Mouse (Mus musculus) stomach, postnatal 0 days (tissue): Measurements from ENCODE around the gene Gga3. TPM values are rescaled to one million over a fixed set of nuclear protein-coding genes. Genes with fewer than 3 reads are reported as not detected.
A peak's percentile ranks its signal among the peaks of the same experiment; 100 is the strongest.

ENCODE experiments used
- ATAC-seq: fragments of 200-750 bp; cut with Nextera tagmentation; 2 replicates; pipeline ENCODE4 v1.8.0; 2017; ENCODE audit not compliant: low FRiP score, low TSS enrichment
- DNase-seq: peaks from one replicate; pipeline ENCODE4 v3.0.0-alpha.2; 2016; ENCODE audit warnings: low spot score
- H3K27ac ChIP-seq: fragments of 300-500 bp; sonication (generic); replicated peaks from 2 replicates; pipeline ENCODE4 v1.5.1; 2014; ENCODE audit warnings: mild to moderate bottlenecking, control low read depth
- H3K27me3 ChIP-seq: fragments of 300-500 bp; sonication (generic); 2 replicates; pipeline ENCODE4 v1.6.1; 2014; ENCODE audit warnings: low read length; ENCODE audit not compliant: control insufficient read depth, insufficient read depth
- H3K36me3 ChIP-seq: fragments of 300-500 bp; sonication (generic); 2 replicates; pipeline ENCODE4 v1.6.1; 2014; ENCODE audit warnings: low read length, mixed read lengths; ENCODE audit not compliant: control insufficient read depth, insufficient read depth
- H3K4me1 ChIP-seq: fragments of 300-500 bp; sonication (generic); replicated peaks from 2 replicates; pipeline ENCODE4 v1.6.1; 2014; ENCODE audit warnings: antibody characterized with exemption; ENCODE audit not compliant: control insufficient read depth, insufficient read depth
- H3K4me2 ChIP-seq: fragments of 300-500 bp; sonication (generic); replicated peaks from 2 replicates; pipeline ENCODE4 v1.6.1; 2014; ENCODE audit warnings: low read depth, mild to moderate bottlenecking, control low read depth, moderate library complexity
- H3K4me3 ChIP-seq: fragments of 300-500 bp; sonication (generic); 2 replicates; pipeline ENCODE4 v1.5.1; 2014; ENCODE audit warnings: low read depth, low read length, control low read depth
- H3K9ac ChIP-seq: fragments of 300-500 bp; sonication (generic); 2 replicates; pipeline ENCODE4 v1.6.1; 2014; ENCODE audit warnings: mild to moderate bottlenecking, low read length, control low read depth, mixed read lengths
- H3K9me3 ChIP-seq: fragments of 300-500 bp; sonication (generic); 2 replicates; pipeline ENCODE4 v1.6.1; 2016; ENCODE audit warnings: low read length; ENCODE audit not compliant: control insufficient read depth
- CTCF ChIP-seq: IDR thresholded peaks from 2 replicates; pipeline ENCODE4 v1.5.1; 2016; ENCODE audit warnings: antibody characterized with exemption, low read depth, mild to moderate bottlenecking, moderate library complexity
- EP300 ChIP-seq: optimal IDR thresholded peaks from 2 replicates; pipeline ENCODE3; 2016; ENCODE audit warnings: antibody characterized with exemption
- WGBS: fragments of 180-500 bp; shearing (Covaris S2); extraction: QIAGEN DNeasy Blood & Tissue Kit; methylation state at CpG from one replicate; pipeline ENCODE4 v1.1.7; 2014; 5-methylcytosine and 5-hydroxymethylcytosine counted together
- polyA plus RNA-seq: library from polyadenylated mRNA; unstranded; fragments of >200 nt; fragmentation: Nextera tagmentation; extraction: Ambion mirVana; gene quantifications from 2 replicates; pipeline ENCODE4 v1.2.1, GENCODE M21; 2015

The Gga3 gene
- polyA plus RNA-seq, 1 experiment from 2014 or later = 5.2 TPM

- WGBS = 49% methylated on average over 13 of the region's 13 CpGs
- Histone ChIP-seq H3K4me3 (peak overlapping the region; percentile 61), H3K9me3 (no peaks in the 10 kb centered on the region), H3K4me2 (peak overlapping the region; percentile 46), H3K9ac (no peak overlapping the region; the same call in 1 of the 2 replicates), H3K27me3 (no peaks in the 10 kb centered on the region), H3K36me3 (no peaks in the 10 kb centered on the region), H3K27ac (no peak overlapping the region), H3K4me1 (no peaks in the 10 kb centered on the region)
- no peak for DNase-seq
- peak; percentile 4; the same call in 1 of the 2 replicates for ATAC-seq
- TF ChIP-seq EP300 (no peak), CTCF (no peak)
Observed at GRCm38 (mm10) chr11:115628465-115629101, 24.7 kb upstream of the Gga3 start.

DNA sequence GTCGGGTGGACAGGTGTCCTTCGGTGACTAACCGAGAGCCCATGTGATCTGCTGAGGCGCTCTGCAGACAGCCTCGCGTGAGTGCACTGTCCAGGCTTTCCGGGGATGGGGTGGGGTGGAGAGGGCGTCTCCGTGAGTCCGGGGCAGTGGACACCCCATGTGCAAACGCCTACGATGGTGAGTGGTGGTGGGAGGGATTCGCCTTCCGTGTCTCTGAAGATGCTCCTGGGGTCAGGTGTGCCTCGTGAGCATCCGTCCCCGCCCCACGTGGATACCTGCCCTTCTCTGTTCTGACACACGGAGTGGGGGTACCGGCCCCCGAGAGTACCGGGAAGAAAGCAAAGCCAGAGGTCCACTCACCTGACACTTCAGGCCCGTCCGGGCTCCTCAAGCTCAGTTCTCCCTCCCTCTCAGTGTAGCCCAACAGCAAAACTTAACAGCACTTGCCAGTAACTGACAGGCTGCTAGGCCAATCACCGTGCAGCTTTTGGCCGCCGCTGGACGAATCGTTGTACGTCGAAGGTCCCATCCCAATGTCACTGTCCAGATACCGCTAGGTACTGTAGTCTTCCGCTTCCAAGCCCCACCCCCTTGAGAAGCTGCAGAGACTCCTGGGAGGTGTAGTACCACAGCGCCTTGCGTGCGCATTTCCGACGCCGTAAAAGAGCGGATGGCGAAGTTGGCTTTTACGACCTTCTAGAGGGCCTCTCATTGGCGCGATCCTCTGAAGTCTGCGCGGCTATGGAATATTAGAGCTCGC is 24.0 kb upstream of the Gga3 start, which contains the start of gene Slc25a19:
TSS of gene Slc25a19 (minus strand) at position 591 of the 760 bp plus-strand sequence.
- no peaks in the 10 kb centered on the region for H3K4me1 ChIP-seq
- H3K36me3 ChIP-seq = peaks cover under 1% of the 10 kb centered on the region; the same call in 1 of the 2 replicates
- peak within 1 kb of the TSS; percentile 87 for H3K4me2 ChIP-seq
- no peak; the same call in 1 of the 2 replicates for TF ChIP-seq CTCF
- peak within 1 kb of the TSS; percentile 72 for H3K9ac ChIP-seq
- 0 out of 2 replicates have a peak within 1 kb of the TSS, but pooled peaks have one; percentile 40 for H3K27ac ChIP-seq
- H3K9me3 ChIP-seq = no peaks in the 10 kb centered on the region
- DNase-seq = peak; percentile 97
- no peaks in the 10 kb centered on the region for H3K27me3 ChIP-seq
- under 1% methylated on average over 47 of the region's 47 CpGs for WGBS
- ATAC-seq = peak; percentile 97
- peak within 1 kb of the TSS; percentile 61 for H3K4me3 ChIP-seq

DNA sequence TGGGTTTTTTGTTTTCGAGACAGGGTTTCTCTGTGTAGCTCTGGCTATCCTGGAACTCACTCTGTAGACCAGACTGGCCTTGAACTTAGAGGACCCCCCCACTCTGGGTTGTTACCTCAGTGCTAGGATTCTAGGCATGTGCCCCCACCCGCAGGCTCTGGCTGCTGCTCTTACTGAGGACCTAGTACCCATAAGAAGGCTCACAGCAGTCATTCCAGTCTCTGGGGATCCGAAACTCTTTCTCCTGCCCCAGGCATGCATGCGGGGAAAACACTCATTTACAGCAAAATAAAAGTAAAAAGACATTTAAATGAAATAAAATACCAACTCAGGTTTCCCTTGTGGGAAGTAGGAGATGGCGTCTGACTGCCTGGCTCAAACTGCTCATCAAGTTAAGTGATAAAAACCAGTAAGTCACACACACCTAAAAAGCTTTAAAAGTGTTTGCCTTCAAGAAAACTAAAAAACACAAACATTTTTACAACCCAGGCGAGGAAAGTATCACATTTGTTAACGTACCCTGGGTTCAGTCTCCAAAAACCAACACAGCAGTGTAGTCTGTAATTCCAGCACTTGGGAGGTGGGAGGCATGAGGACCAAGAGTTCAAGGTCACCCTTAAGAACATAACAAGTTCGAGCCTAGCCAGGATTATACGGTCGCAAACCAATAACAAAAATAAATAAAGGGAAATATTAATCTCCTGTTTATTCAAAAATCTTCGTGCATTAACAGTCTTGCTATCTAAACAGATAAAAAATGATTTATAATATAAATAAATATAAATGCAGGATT is 23.2 kb upstream of the Gga3 start:
- Histone ChIP-seq H3K27ac (no peak overlapping the region), H3K9me3 (no peaks in the 10 kb centered on the region), H3K36me3 (peaks cover 4% of the 10 kb centered on the region; the same call in 1 of the 2 replicates), H3K4me1 (no peaks in the 10 kb centered on the region), H3K9ac (no peak overlapping the region; the same call in 1 of the 2 replicates), H3K27me3 (no peaks in the 10 kb centered on the region), H3K4me3 (peak overlapping the region; percentile 61), H3K4me2 (peak overlapping the region; percentile 87)
- 42% methylated on average over 11 of the region's 11 CpGs for WGBS
- DNase-seq (no peak), ATAC-seq (no peak)
- TF ChIP-seq CTCF (no peak), EP300 (no peak)

DNA sequence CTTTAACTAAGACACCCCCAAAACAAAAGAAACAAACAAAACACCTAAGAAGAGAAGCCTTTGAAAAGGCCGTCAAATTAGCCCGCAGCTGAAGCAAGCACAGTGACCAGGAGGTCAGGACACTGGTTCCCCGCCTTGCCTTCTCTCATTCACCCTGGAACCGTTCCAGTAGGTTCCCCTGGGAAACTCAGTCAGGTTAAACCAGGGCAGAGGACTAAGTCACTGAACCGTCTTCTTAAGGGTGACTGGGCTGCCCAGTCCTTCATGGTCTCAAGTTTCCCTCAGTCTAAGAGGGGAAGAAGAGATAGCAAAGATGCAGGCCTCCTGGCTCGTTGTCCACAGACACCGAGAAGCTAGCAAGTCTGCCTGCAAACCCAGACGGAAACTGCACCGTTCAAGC is 22.0 kb upstream of the Gga3 start:
- no peaks in the 10 kb centered on the region for H3K4me1 ChIP-seq
- no peak for ATAC-seq
- no peaks in the 10 kb centered on the region for H3K27me3 ChIP-seq
- no peak for DNase-seq
- no peak overlapping the region for H3K4me3 ChIP-seq
- 73% methylated on average over 9 of the region's 9 CpGs for WGBS
- H3K9me3 ChIP-seq = no peaks in the 10 kb centered on the region
- H3K9ac ChIP-seq = no peak overlapping the region
- TF ChIP-seq EP300 (no peak), CTCF (no peak)
- H3K4me2 ChIP-seq = no peak overlapping the region
- H3K36me3 ChIP-seq = peaks cover 7% of the 10 kb centered on the region; the same call in 1 of the 2 replicates
- no peak overlapping the region for H3K27ac ChIP-seq

- no peaks in the 10 kb centered on the region for H3K27me3 ChIP-seq
- peak; percentile 73 for TF ChIP-seq CTCF
- TF ChIP-seq EP300 = no peak
- no peaks in the 10 kb centered on the region for H3K4me1 ChIP-seq
- DNase-seq = no peak
- H3K9ac ChIP-seq = no peak overlapping the region
- 70% methylated on average over 9 of the region's 9 CpGs for WGBS
- no peak overlapping the region for H3K4me3 ChIP-seq
- H3K27ac ChIP-seq = no peak overlapping the region
- no peaks in the 10 kb centered on the region for H3K9me3 ChIP-seq
- ATAC-seq = no peak
- no peak overlapping the region for H3K4me2 ChIP-seq
- H3K36me3 ChIP-seq = peaks cover 11% of the 10 kb centered on the region; the same call in 1 of the 2 replicates
Observed at GRCm38 (mm10) chr11:115623487-115624070, 19.7 kb upstream of the Gga3 start.
